Mouse (Mus musculus) Patski (cell line): ENCODE measurements around the gene Pkd2l1. TPM values are rescaled to one million over a fixed set of nuclear protein-coding genes. Genes with fewer than 3 reads are reported as not detected.

Source experiments
- ATAC-seq: fragments of 100-300 bp; one replicate; pipeline ENCODE4 v1.8.0; 2021
- CTCF ChIA-PET: fragments of 350-600 bp; sonication (Branson Sonifier 250); formaldehyde crosslinking; loops from one replicate; lab custom pipeline; 2022; ENCODE audit warnings: inconsistent platforms; lab: Charles Lee
- POLR2A ChIA-PET: fragments of 350-600 bp; sonication (Branson Sonifier 250); formaldehyde crosslinking; loops from one replicate; lab custom pipeline; 2022; ENCODE audit warnings: antibody characterized with exemption, inconsistent platforms; lab: Charles Lee
- DNase-seq: peaks from one replicate; pipeline ENCODE4 v3.0.0-alpha.2; 2011; ENCODE audit warnings: low read depth, low spot score
- H3K27me3 ChIP-seq: fragments of 371-371 bp; one replicate; pipeline ENCODE4 v1.5.1; 2021
- CTCF ChIP-seq: fragments of 100-300 bp; IDR thresholded peaks from one replicate; pipeline ENCODE4 v1.5.1; 2021
- in situ Hi-C: fragments of 300-500 bp; cut with MboI; formaldehyde crosslinking; loops from 3 replicates; pipeline ENCODE4 v1.11.1; 2018; ENCODE audit warnings: low pct_unique_long_range_greater_than_20kb, mixed read lengths
- polyA plus RNA-seq: library from polyadenylated mRNA; unstranded; gene quantifications from one replicate; pipeline ENCODE4 v1.2.3, GENCODE M21; 2021

The Pkd2l1 gene
- polyA plus RNA-seq, 1 experiment from 2014 or later = 0.03 TPM

- peak; percentile 75 for TF ChIP-seq CTCF
- peaks cover 17% of the 10 kb centered on the region for H3K27me3 ChIP-seq
- ChIA-PET POLR2A (no interaction called here), CTCF (interaction anchor here (0.7 kb wide), 1 partner anchor 11 kb away, joined by 3 read pairs; no protein-coding TSS in a partner anchor)
- no peak for ATAC-seq
- in situ Hi-C loops = no loop called here
- no peak for DNase-seq
Measured at GRCm38 (mm10) chr19:44198964-44199363, 6.7 kb upstream of the Pkd2l1 start.

DNA sequence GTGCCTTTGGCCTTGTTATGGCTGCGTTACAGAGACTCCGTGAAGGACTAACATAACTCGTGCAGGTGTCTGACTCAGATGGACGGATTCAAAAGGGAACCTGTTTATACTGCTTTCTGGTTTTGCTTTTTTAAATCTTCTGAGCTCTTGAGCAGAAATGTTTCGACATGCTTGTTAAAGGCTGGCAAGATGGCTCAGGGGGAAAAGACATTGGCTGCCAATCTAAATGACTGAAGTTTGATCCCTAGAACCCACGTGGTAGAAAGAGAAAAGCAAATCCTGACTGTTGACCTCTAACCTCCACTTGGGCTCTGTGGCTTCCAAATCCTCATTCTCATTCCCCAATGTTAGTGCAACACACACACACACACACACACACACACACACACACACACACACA, 6.3 kb upstream of the Pkd2l1 start:
- ChIA-PET CTCF (interaction anchor here (0.7 kb wide), 1 partner anchor 11 kb away, joined by 3 read pairs; no protein-coding TSS in a partner anchor), POLR2A (no interaction called here)
- no peak for DNase-seq
- no peak for ATAC-seq
- TF ChIP-seq CTCF = no peak
- in situ Hi-C loops = no loop called here
- H3K27me3 ChIP-seq = peaks cover 14% of the 10 kb centered on the region

DNA sequence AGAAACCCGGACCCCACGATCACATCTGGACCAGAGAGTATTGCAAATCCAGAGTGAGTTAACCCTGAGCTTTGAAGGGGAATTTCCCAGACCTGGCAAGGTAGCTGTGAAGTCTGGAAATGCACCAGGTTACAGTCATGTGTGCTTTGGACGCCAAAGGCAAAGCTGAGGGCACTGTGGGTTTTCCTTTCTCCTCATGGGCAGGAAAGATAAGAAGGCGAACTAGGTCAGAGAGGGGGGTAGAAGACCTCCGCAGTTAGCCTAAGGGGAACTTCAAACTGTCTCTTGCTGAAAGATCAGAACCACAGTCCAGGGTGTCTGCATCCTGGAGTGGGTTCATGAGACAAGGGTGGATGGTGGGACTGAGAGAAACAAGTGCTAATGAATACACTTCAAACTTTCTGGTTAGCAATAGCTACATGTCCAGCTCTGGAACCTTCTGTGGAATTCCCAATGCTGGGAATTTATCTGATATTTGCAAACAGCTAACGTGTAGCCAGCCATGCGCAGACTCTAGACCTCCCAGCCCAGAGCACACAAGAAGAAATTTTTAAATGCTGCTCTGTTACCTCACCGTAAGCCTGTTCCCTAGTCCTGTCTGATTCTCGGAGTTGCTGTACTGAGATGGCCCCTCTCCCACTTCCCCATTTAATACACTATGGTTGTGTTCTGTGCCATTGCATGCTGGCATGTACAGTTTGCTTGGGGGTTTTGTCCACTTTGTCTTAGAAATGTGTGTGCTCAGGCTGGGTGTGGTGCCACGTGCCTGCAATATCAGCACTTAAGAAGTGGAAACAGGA, 5.0 kb upstream of the Pkd2l1 start:
- ChIA-PET CTCF (no interaction called here), POLR2A (interaction anchor here (0.6 kb wide), 1 partner anchor 46 kb away, joined by 11 read pairs; no protein-coding TSS in a partner anchor)
- no peak for TF ChIP-seq CTCF
- ATAC-seq (no peak), DNase-seq (no peak)
- in situ Hi-C loops = no loop called here
- H3K27me3 ChIP-seq = peaks cover 24% of the 10 kb centered on the region

DNA sequence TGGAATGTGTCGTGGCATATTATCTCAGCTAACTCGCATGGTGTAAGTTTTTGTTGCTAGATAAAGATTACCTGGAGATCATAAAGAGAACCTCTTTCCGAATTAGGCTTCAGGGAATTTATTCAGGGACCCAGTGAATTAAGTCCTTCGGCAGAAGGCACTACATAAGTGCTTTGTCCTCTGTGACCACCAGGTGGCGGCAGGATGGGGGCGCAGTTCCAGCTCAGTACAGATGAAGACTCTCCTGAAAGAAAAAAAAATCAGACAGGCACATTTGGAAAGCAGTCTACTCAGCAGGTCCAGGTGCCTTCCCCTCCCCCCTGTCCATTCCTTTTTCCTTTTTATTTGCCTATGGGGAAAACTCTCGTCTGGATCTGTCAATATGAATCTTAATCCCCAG, 2.9 kb upstream of the Pkd2l1 start:
- ChIA-PET CTCF (interaction anchor here (0.8 to 1.9 kb wide), 10 partner anchors 13 to 100 kb away, joined by 3 to 10 read pairs (median 4); no protein-coding TSS in a partner anchor), POLR2A (no interaction called here)
- peak; percentile 90 for TF ChIP-seq CTCF
- ATAC-seq = no peak
- no peak for DNase-seq
- peaks cover 23% of the 10 kb centered on the region for H3K27me3 ChIP-seq
- in situ Hi-C loops = no loop called here

GRCm38 (mm10) chr19:44193906-44194305, 1.7 kb upstream of the Pkd2l1 start:
- DNase-seq = no peak
- ATAC-seq = no peak
- no peak for TF ChIP-seq CTCF
- ChIA-PET POLR2A (interaction anchor here (0.5 to 0.7 kb wide), 2 partner anchors 103 to 232 kb away, joined by 3 to 4 read pairs; no protein-coding TSS in a partner anchor), CTCF (interaction anchor here (0.8 to 1.9 kb wide), 9 partner anchors 10 to 271 kb away, joined by 3 to 10 read pairs (median 4); no protein-coding TSS in a partner anchor)
- peaks cover 28% of the 10 kb centered on the region for H3K27me3 ChIP-seq
- in situ Hi-C loops = loop anchor here (5.0 kb wide), 1 partner anchor 103 kb away; no protein-coding TSS in a partner anchor

- ChIA-PET CTCF (no interaction called here), POLR2A (no interaction called here)
- ATAC-seq (no peak), DNase-seq (no peak)
- peaks cover 21% of the 10 kb centered on the region for H3K27me3 ChIP-seq
- in situ Hi-C loops = no loop called here
- no peak for TF ChIP-seq CTCF
Measured at GRCm38 (mm10) chr19:44189056-44189455, 3.2 kb downstream of the Pkd2l1 start.

DNA sequence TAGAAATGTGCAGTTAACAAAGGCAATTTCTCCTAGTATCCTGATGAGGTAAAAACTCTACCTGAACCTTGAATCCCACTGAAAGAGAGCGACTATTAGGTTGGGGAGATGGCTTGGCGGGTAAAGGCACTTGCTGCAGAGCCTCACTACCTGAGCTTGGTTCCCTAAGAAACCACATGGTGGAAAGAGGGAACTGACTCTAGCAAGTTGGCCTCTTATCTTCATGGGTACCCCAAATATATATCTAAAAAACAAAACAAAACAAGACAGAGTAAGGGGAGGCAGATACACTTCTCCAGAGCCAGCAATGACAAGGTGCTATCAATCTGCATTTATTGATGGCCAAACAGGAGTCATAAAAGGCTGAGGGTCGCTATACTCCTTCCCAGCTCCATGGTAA, 8.3 kb downstream of the Pkd2l1 start:
- CTCF ChIA-PET = no interaction called here
- H3K27me3 ChIP-seq = peaks cover 31% of the 10 kb centered on the region
- no peak for ATAC-seq
- no peak for DNase-seq
- no peak for TF ChIP-seq CTCF
- POLR2A ChIA-PET = no interaction called here
- in situ Hi-C loops = no loop called here

DNA sequence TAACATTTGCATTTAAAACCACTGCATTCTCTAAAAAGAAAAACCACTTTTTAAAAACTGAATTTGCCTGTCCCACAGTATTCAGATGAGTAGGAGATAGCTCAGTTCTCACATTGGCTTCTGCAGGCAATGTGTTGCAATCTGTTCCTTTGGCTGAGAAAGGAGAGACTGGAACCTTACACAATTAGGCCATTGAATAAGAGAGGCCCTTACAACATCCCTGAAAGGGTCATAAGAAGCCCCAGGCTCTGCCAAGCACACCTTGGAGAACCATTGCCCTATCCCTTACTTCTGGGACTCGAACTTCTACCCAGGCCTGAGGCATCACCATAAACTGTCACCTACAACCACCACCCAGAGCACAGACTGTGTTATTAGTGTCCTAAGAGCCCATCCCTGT, 11.7 kb downstream of the Pkd2l1 start:
- CTCF ChIA-PET = interaction anchor here (1.0 to 1.1 kb wide), 2 partner anchors 13 to 19 kb away, joined by 3 to 4 read pairs; no protein-coding TSS in a partner anchor
- TF ChIP-seq CTCF = no peak
- H3K27me3 ChIP-seq = peaks cover 31% of the 10 kb centered on the region
- DNase-seq = no peak
- no peak for ATAC-seq
- POLR2A ChIA-PET = interaction anchor here (0.6 kb wide), 1 partner anchor 1382 kb away, joined by 4 read pairs; no protein-coding TSS in a partner anchor
- in situ Hi-C loops = no loop called here

- peaks cover 22% of the 10 kb centered on the region for H3K27me3 ChIP-seq
- no peak for TF ChIP-seq CTCF
- ChIA-PET POLR2A (no interaction called here), CTCF (no interaction called here)
- in situ Hi-C loops = no loop called here
- no peak for ATAC-seq
- no peak for DNase-seq
Measured at GRCm38 (mm10) chr19:44176741-44177140, 15.5 kb downstream of the Pkd2l1 start.

- H3K27me3 ChIP-seq = peaks cover 17% of the 10 kb centered on the region
- TF ChIP-seq CTCF = no peak
- in situ Hi-C loops = no loop called here
- DNase-seq (no peak), ATAC-seq (no peak)
- CTCF ChIA-PET = interaction anchor here (1.1 to 1.7 kb wide), 2 partner anchors 11 to 13 kb away, joined by 4 to 8 read pairs; no protein-coding TSS in a partner anchor
- POLR2A ChIA-PET = interaction anchor here (0.7 kb wide), 1 partner anchor 16 kb away, joined by 6 read pairs; no protein-coding TSS in a partner anchor
Measured at GRCm38 (mm10) chr19:44174835-44175234, 17.4 kb downstream of the Pkd2l1 start.

- POLR2A ChIA-PET = no interaction called here
Measured at GRCm38 (mm10) chr19:44161515-44161914, 30.7 kb downstream of the Pkd2l1 start.

More at GRCm38 (mm10) chr19:44161515-44161914, 30.7 kb downstream of the Pkd2l1 start:
- DNase-seq (no peak), ATAC-seq (no peak)
- in situ Hi-C loops = no loop called here
- H3K27me3 ChIP-seq = peaks cover 30% of the 10 kb centered on the region
- CTCF ChIA-PET = interaction anchor here (0.6 to 1.6 kb wide), 15 partner anchors 11 to 383 kb away, joined by 3 to 8 read pairs (median 3); no protein-coding TSS in a partner anchor
- peak; percentile 71 for TF ChIP-seq CTCF
